Mouse (Mus musculus): ENCODE measurements around the gene Set. TPM values are rescaled to one million over a fixed set of nuclear protein-coding genes. Genes with fewer than 3 reads are reported as not detected.

Gene Set
- polyA plus RNA-seq, 2 experiments, result 159 to 179 TPM

- Histone ChIP-seq H3K4me3 (ENCODE audit: insufficient read depth in 1 of 2, low read depth in 2 of 2, low read length in 2 of 2) (no peak overlapping the region), H3K27me3 (ENCODE audit: control insufficient read depth, insufficient read depth, low read length) (no peaks in the 10 kb centered on the region), H3K27ac (no peak overlapping the region), H3K9me3 (ENCODE audit: control insufficient read depth, low read length) (no peaks in the 10 kb centered on the region), H3K36me3 (replicated peaks; ENCODE audit: control insufficient read depth, insufficient read depth, low read depth) (no peaks in the 10 kb centered on the region), H3K4me2 (ENCODE audit: low read depth) (no peak overlapping the region), H3K4me1 (replicated peaks; ENCODE audit: control insufficient read depth in 2 of 2, insufficient read depth in 2 of 2, low read length in 1 of 2) (no peaks in the 10 kb centered on the region), H3K9ac (replicated peaks) (no peak overlapping the region)
- ATAC-seq (ENCODE audit: insufficient read depth) (no peak), DNase-seq (ENCODE audit: low read depth in 3 of 3, low spot score in 3 of 3) (no peak)
- TF ChIP-seq EP300 (IDR thresholded peaks at IDR 0.05; ENCODE audit: low read depth), result no peak
- no peak for TF ChIP-seq CTCF (IDR thresholded peaks at IDR 0.05; ENCODE audit: low read depth)
- 53% methylated on average over 5 of the region's 5 CpGs for WGBS (ENCODE audit: insufficient replicate concordance)
Measured at GRCm38 (mm10) chr2:30084113-30084512, 26.9 kb downstream of the Set start.

GRCm38 (mm10) chr2:30084632-30085031, 27.5 kb downstream of the Set start:
- H3K27ac ChIP-seq, result no peak overlapping the region

GRCm38 (mm10) chr2:30087310-30087709, 30.1 kb downstream of the Set start:
- TF ChIP-seq CTCF (IDR thresholded peaks at IDR 0.05; ENCODE audit: low read depth), result peak; percentile 47
- no peak for TF ChIP-seq EP300 (IDR thresholded peaks at IDR 0.05; ENCODE audit: low read depth)
- DNase-seq (ENCODE audit: low read depth in 3 of 3, low spot score in 3 of 3), result no peak
- Histone ChIP-seq H3K27ac (no peak overlapping the region), H3K4me2 (ENCODE audit: low read depth) (no peak overlapping the region), H3K4me1 (replicated peaks; ENCODE audit: control insufficient read depth in 2 of 2, insufficient read depth in 2 of 2, low read length in 1 of 2) (no peaks in the 10 kb centered on the region; a peak in 1 of 4 replicates), H3K9me3 (ENCODE audit: control insufficient read depth, low read length) (no peaks in the 10 kb centered on the region), H3K4me3 (ENCODE audit: insufficient read depth in 1 of 2, low read depth in 2 of 2, low read length in 2 of 2) (no peak overlapping the region), H3K9ac (replicated peaks) (no peak overlapping the region), H3K36me3 (replicated peaks; ENCODE audit: control insufficient read depth, insufficient read depth, low read depth) (peaks cover 2% of the 10 kb centered on the region; the same call in 1 of the 2 replicates), H3K27me3 (ENCODE audit: control insufficient read depth, insufficient read depth, low read length) (no peaks in the 10 kb centered on the region)
- ATAC-seq (ENCODE audit: insufficient read depth), result no peak
- WGBS (ENCODE audit: insufficient replicate concordance), result 66% methylated on average over 4 of the region's 4 CpGs

More at GRCm38 (mm10) chr2:30084632-30085031, 27.5 kb downstream of the Set start:
- Histone ChIP-seq H3K36me3 (replicated peaks; ENCODE audit: control insufficient read depth, insufficient read depth, low read depth) (no peaks in the 10 kb centered on the region), H3K9me3 (ENCODE audit: control insufficient read depth, low read length) (no peaks in the 10 kb centered on the region), H3K27me3 (ENCODE audit: control insufficient read depth, insufficient read depth, low read length) (no peaks in the 10 kb centered on the region), H3K9ac (replicated peaks) (no peak overlapping the region), H3K4me2 (ENCODE audit: low read depth) (0 out of 2 replicates have a peak overlapping the region, but pooled peaks have one; percentile 8), H3K4me1 (replicated peaks; ENCODE audit: control insufficient read depth in 2 of 2, insufficient read depth in 2 of 2, low read length in 1 of 2) (no peaks in the 10 kb centered on the region), H3K4me3 (ENCODE audit: insufficient read depth in 1 of 2, low read depth in 2 of 2, low read length in 2 of 2) (no peak overlapping the region)
- no peak for ATAC-seq (ENCODE audit: insufficient read depth)
- WGBS (ENCODE audit: insufficient replicate concordance), result 60% methylated on average over 12 of the region's 12 CpGs
- DNase-seq (ENCODE audit: low read depth in 3 of 3, low spot score in 3 of 3), result no peak
- TF ChIP-seq CTCF (IDR thresholded peaks at IDR 0.05; ENCODE audit: low read depth) (no peak), EP300 (IDR thresholded peaks at IDR 0.05; ENCODE audit: low read depth) (no peak)

- Histone ChIP-seq H3K9ac (replicated peaks) (no peak overlapping the region), H3K27me3 (ENCODE audit: control insufficient read depth, insufficient read depth, low read length) (no peaks in the 10 kb centered on the region), H3K4me3 (ENCODE audit: insufficient read depth in 1 of 2, low read depth in 2 of 2, low read length in 2 of 2) (no peak overlapping the region), H3K27ac (no peak overlapping the region), H3K9me3 (ENCODE audit: control insufficient read depth, low read length) (no peaks in the 10 kb centered on the region), H3K4me1 (replicated peaks; ENCODE audit: control insufficient read depth in 2 of 2, insufficient read depth in 2 of 2, low read length in 1 of 2) (peaks cover 2 to 16% of the 10 kb centered on the region in 2 experiments; a peak in 2 of 4 replicates), H3K4me2 (ENCODE audit: low read depth) (no peak overlapping the region), H3K36me3 (replicated peaks; ENCODE audit: control insufficient read depth, insufficient read depth, low read depth) (peaks cover 2% of the 10 kb centered on the region; the same call in 1 of the 2 replicates)
- WGBS (ENCODE audit: insufficient replicate concordance), result 92% methylated on average over 12 of the region's 12 CpGs
- no peak for TF ChIP-seq EP300 (IDR thresholded peaks at IDR 0.05; ENCODE audit: low read depth)
- no peak for TF ChIP-seq CTCF (IDR thresholded peaks at IDR 0.05; ENCODE audit: low read depth)
- DNase-seq (ENCODE audit: low read depth in 3 of 3, low spot score in 3 of 3), result no peak
- ATAC-seq (ENCODE audit: insufficient read depth), result no peak
Measured at GRCm38 (mm10) chr2:30091521-30091920, 34.3 kb downstream of the Set start.

- peak overlapping the region; percentile 94 for H3K4me2 ChIP-seq (ENCODE audit: low read depth)
- H3K27me3 ChIP-seq (ENCODE audit: control insufficient read depth, insufficient read depth, low read length), result no peaks in the 10 kb centered on the region
- 58% methylated on average over 6 of the region's 6 CpGs for WGBS (ENCODE audit: insufficient replicate concordance)
- ATAC-seq (ENCODE audit: insufficient read depth), result no peak
- TF ChIP-seq CTCF (IDR thresholded peaks at IDR 0.05; ENCODE audit: low read depth) (no peak), EP300 (IDR thresholded peaks at IDR 0.05; ENCODE audit: low read depth) (no peak)
- no peak for DNase-seq (ENCODE audit: low read depth in 3 of 3, low spot score in 3 of 3)
- peaks cover 2 to 16% of the 10 kb centered on the region in 2 experiments; a peak in 2 of 4 replicates for H3K4me1 ChIP-seq (replicated peaks; ENCODE audit: control insufficient read depth in 2 of 2, insufficient read depth in 2 of 2, low read length in 1 of 2)
- H3K27ac ChIP-seq, result no peak overlapping the region; the same call in 1 of the 2 replicates
- H3K4me3 ChIP-seq (ENCODE audit: insufficient read depth in 1 of 2, low read depth in 2 of 2, low read length in 2 of 2), result peak overlapping the region; percentile 64 to 69
- H3K36me3 ChIP-seq (replicated peaks; ENCODE audit: control insufficient read depth, insufficient read depth, low read depth), result peaks cover 2% of the 10 kb centered on the region; the same call in 1 of the 2 replicates
- H3K9ac ChIP-seq (replicated peaks), result peak overlapping the region; percentile 63; the same call in 1 of the 2 replicates
- H3K9me3 ChIP-seq (ENCODE audit: control insufficient read depth, low read length), result no peaks in the 10 kb centered on the region
Measured at GRCm38 (mm10) chr2:30092280-30092918, 35.2 kb downstream of the Set start.
